Mouse (Mus musculus) liver, embryonic 15.5 days (tissue): Measurements from ENCODE around the gene Gm49673. TPM values are rescaled to one million over a fixed set of nuclear protein-coding genes. Genes with fewer than 3 reads are reported as not detected.
"Not testable (repeated sequence)": the region's sequence is repeated elsewhere in the genome, so short reads cannot be mapped to it uniquely, and the experiment has no call there.

ENCODE experiments used
- ATAC-seq: fragments of 200-750 bp; cut with Nextera tagmentation; 2 replicates; pipeline ENCODE4 v1.8.0; 2017; ENCODE audit warnings: moderate number of reproducible peaks, mild to moderate bottlenecking, moderate library complexity; ENCODE audit not compliant: insufficient read depth
- H3K27ac ChIP-seq: fragments of 300-500 bp; sonication (generic); replicated peaks from 2 replicates; pipeline ENCODE4 v1.5.1; 2015; ENCODE audit warnings: mild to moderate bottlenecking, inconsistent platforms
- H3K27me3 ChIP-seq: fragments of 300-500 bp; sonication (generic); 2 replicates; pipeline ENCODE4 v1.6.1; 2015; ENCODE audit warnings: mild to moderate bottlenecking, inconsistent platforms
- H3K36me3 ChIP-seq: fragments of 300-500 bp; sonication (generic); replicated peaks from 2 replicates; pipeline ENCODE4 v1.6.1; 2015; ENCODE audit warnings: moderate library complexity, mild to moderate bottlenecking, inconsistent platforms
- H3K4me1 ChIP-seq: fragments of 300-500 bp; sonication (generic); replicated peaks from 2 replicates; pipeline ENCODE4 v1.6.1; 2015; ENCODE audit warnings: inconsistent platforms
- H3K4me2 ChIP-seq: fragments of 300-500 bp; sonication (generic); 2 replicates; pipeline ENCODE4 v1.6.1; 2015; ENCODE audit warnings: moderate library complexity, mild to moderate bottlenecking, inconsistent platforms
- H3K4me3 ChIP-seq: fragments of 300-500 bp; sonication (generic); replicated peaks from 2 replicates; pipeline ENCODE4 v1.5.1; 2015; ENCODE audit warnings: mild to moderate bottlenecking, inconsistent platforms
- H3K9ac ChIP-seq: fragments of 300-500 bp; sonication (generic); 2 replicates; pipeline ENCODE4 v1.6.1; 2015; ENCODE audit warnings: moderate library complexity, mild to moderate bottlenecking, inconsistent platforms
- H3K9me3 ChIP-seq: fragments of 300-500 bp; sonication (generic); replicated peaks from 2 replicates; pipeline ENCODE4 v1.6.1; 2016; ENCODE audit warnings: inconsistent platforms
- WGBS: fragments of 180-500 bp; shearing (Covaris S2); methylation state at CpG from one replicate; pipeline ENCODE4 v1.1.7; 2015; ENCODE audit warnings: mixed read lengths; ENCODE audit not compliant: insufficient replicate concordance; 5-methylcytosine and 5-hydroxymethylcytosine counted together
- polyA plus RNA-seq: library from polyadenylated mRNA; unstranded; fragments of >200 nt; fragmentation: Nextera tagmentation; extraction: Ambion mirVana; gene quantifications from 2 replicates; pipeline ENCODE4 v1.2.1, GENCODE M21; 2015

Gene Gm49673
- polyA plus RNA-seq, 1 experiment from 2014 or later: not detected

- ATAC-seq: not testable (repeated sequence)
Measured at GRCm38 (mm10) chr17:8092537-8093526, 54.8 kb downstream of the Gm49673 start.

GRCm38 (mm10) chr17:8091320-8091719, 56.3 kb downstream of the Gm49673 start:
- not testable (repeated sequence) for H3K9ac ChIP-seq, H3K4me3 ChIP-seq, H3K27me3 ChIP-seq, H3K4me2 ChIP-seq, H3K36me3 ChIP-seq, H3K9me3 ChIP-seq, ATAC-seq, H3K27ac ChIP-seq, H3K4me1 ChIP-seq
- WGBS: 80% methylated on average over 14 of the region's 14 CpGs

More at GRCm38 (mm10) chr17:8092537-8093526, 54.8 kb downstream of the Gm49673 start:
- not testable (repeated sequence) for H3K9me3 ChIP-seq, H3K4me2 ChIP-seq, H3K27ac ChIP-seq, H3K4me3 ChIP-seq, H3K9ac ChIP-seq, H3K27me3 ChIP-seq, H3K36me3 ChIP-seq, H3K4me1 ChIP-seq
- WGBS: 55% methylated on average over 4 of the region's 18 CpGs

DNA sequence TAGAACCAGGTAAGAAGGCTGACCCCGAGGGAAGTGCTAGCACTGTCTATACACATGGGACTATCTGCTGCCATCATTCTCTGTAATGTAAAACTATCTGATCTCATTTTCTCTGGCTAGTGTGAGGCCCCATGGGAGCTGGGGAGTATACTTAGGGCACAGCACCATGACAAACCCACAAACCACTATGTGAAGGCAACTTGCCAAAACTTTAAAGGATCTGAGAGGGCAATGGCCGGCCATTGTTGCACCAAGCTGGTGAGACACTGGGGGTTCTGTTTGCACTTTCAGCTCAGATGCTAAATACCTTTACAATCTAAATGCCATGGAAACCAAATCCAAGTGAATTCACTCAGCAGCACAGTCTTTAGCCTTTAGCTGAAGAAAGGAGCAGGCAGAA, 77.7 kb downstream of the Gm49673 start:
- not testable (repeated sequence) for H3K27ac ChIP-seq, H3K9me3 ChIP-seq, H3K4me3 ChIP-seq, H3K4me2 ChIP-seq, ATAC-seq, H3K9ac ChIP-seq, H3K4me1 ChIP-seq, H3K36me3 ChIP-seq, H3K27me3 ChIP-seq
- WGBS: 40% methylated on average over 2 of the region's 2 CpGs

- not testable (repeated sequence) for H3K36me3 ChIP-seq, ATAC-seq, H3K9me3 ChIP-seq, H3K4me1 ChIP-seq, H3K4me2 ChIP-seq, H3K4me3 ChIP-seq, H3K9ac ChIP-seq, H3K27me3 ChIP-seq, H3K27ac ChIP-seq
- WGBS: 46% methylated on average over 2 of the region's 3 CpGs
Measured at GRCm38 (mm10) chr17:8056637-8057138, 90.9 kb downstream of the Gm49673 start.

- not testable (repeated sequence) for H3K27ac ChIP-seq, H3K9ac ChIP-seq, H3K9me3 ChIP-seq, H3K4me3 ChIP-seq, H3K4me1 ChIP-seq, H3K36me3 ChIP-seq, H3K27me3 ChIP-seq, ATAC-seq, H3K4me2 ChIP-seq
- 65% methylated on average over 5 of the region's 6 CpGs for WGBS
Measured at GRCm38 (mm10) chr17:8055919-8056589, 91.5 kb downstream of the Gm49673 start.

- H3K36me3 ChIP-seq, H3K27ac ChIP-seq, H3K4me1 ChIP-seq, H3K9ac ChIP-seq, H3K4me3 ChIP-seq, H3K4me2 ChIP-seq, H3K9me3 ChIP-seq, H3K27me3 ChIP-seq, ATAC-seq: not testable (repeated sequence)
- 23% methylated on average over 3 of the region's 3 CpGs for WGBS
Measured at GRCm38 (mm10) chr17:8051247-8051646, 96.3 kb downstream of the Gm49673 start.

GRCm38 (mm10) chr17:8050218-8050617, 97.4 kb downstream of the Gm49673 start:
- H3K4me1 ChIP-seq, H3K36me3 ChIP-seq, H3K9ac ChIP-seq, H3K27ac ChIP-seq, H3K9me3 ChIP-seq, ATAC-seq, H3K4me3 ChIP-seq, H3K27me3 ChIP-seq, H3K4me2 ChIP-seq: not testable (repeated sequence)
- 36% methylated on average over 5 of the region's 6 CpGs for WGBS

DNA sequence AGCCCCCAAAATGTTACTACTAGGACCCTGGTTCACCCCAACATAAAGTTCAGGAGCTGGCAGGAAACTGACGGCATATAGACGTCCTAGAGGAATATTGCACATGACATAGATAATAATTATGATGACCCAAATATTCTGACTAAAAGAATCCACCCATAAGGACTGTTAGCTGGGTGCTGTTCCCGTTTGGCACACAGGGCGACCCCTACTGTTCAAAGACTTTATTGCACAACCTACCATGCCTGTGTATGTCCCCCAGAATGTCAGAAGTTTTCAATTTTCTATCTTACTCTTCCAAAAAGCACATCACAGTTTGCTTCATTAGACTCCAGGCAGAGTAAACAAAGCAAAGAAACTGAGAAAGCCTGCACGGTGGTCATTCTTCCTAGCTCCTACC, 101.4 kb downstream of the Gm49673 start:
- H3K4me3 ChIP-seq, H3K9me3 ChIP-seq, H3K27ac ChIP-seq, H3K36me3 ChIP-seq, H3K27me3 ChIP-seq, H3K4me2 ChIP-seq, H3K4me1 ChIP-seq, H3K9ac ChIP-seq, ATAC-seq: not testable (repeated sequence)
- 0% methylated on average over 2 of the region's 5 CpGs for WGBS

DNA sequence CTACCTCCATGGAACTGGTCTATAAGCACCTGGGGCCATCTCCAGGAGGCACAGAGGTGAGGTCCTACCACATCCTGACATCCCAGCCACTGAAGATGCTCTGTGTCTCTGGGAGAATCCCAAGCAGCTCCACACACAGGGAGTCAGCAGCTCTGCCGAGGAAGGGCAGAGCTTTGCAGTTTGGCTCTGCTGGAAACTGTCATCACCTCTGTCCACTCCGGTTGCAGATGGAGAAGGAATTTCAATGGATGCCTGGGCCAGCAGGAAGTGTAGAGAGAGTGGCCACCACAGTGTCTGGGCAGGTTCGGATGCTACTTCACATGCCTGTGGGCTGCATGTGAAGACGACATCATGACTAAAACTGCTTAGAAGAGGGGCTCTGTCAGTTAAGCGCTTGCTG, 106.4 kb downstream of the Gm49673 start:
- ATAC-seq, H3K4me3 ChIP-seq: not testable (repeated sequence)
- WGBS: no CpG with 5 or more reads among the region's 5 CpGs

DNA sequence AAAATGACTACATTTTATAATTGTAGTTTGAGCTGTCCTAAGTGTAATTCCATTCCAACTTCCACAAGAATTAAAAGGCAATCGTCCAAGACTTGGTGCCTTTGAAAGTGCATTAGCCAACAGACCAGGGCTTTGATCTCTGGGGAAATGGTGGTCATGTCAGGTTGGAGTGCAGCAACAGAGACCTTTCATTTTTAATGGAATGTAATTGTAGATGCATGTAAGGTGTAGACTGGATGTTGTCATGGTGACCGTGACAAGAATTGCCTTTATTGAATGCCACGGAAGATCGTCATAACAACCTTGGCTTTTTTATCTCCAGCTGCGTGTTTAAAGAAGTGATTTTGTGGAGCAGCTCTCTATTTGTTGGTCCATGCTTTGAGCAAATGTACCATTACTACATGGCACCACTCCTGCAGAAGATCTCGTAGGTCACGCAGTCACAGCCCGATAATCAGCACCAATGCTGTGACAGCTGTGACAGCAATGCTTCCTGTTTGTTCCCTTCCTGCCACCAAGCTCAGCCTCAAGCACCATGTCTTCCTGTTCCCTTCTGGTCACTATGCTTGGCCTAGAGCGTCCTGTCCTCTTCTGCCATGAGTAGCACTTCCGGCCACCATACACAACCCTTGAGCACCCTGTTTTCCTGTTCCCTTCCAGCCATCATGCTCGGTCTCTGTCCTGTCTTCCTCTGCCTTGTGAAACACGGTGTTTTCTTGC, 107.5 kb downstream of the Gm49673 start:
- H3K27me3 ChIP-seq, H3K27ac ChIP-seq, H3K36me3 ChIP-seq, H3K9ac ChIP-seq, ATAC-seq, H3K4me2 ChIP-seq, H3K4me3 ChIP-seq, H3K9me3 ChIP-seq, H3K4me1 ChIP-seq: not testable (repeated sequence)
- WGBS: no CpG with 5 or more reads among the region's 12 CpGs

More for the DNA sequence above, 106.4 kb downstream of the Gm49673 start:
- not testable (repeated sequence) for H3K27ac ChIP-seq, H3K4me2 ChIP-seq, H3K36me3 ChIP-seq, H3K9ac ChIP-seq, H3K9me3 ChIP-seq, H3K4me1 ChIP-seq, H3K27me3 ChIP-seq

- H3K27me3 ChIP-seq, H3K4me1 ChIP-seq, H3K9me3 ChIP-seq, H3K9ac ChIP-seq, H3K4me2 ChIP-seq, H3K4me3 ChIP-seq, H3K27ac ChIP-seq, H3K36me3 ChIP-seq, ATAC-seq: not testable (repeated sequence)
- WGBS: 41% methylated on average over 4 of the region's 6 CpGs
Measured at GRCm38 (mm10) chr17:8036976-8037375, 110.6 kb downstream of the Gm49673 start.
